Mouse (Mus musculus) neural tube, embryonic 12.5 days (tissue): ENCODE results near the gene Itgam. TPM values are rescaled to one million over a fixed set of nuclear protein-coding genes. Genes with fewer than 3 reads are reported as not detected.
"Not testable (repeated sequence)": the region's sequence is repeated elsewhere in the genome, so short reads cannot be mapped to it uniquely, and the experiment has no call there.

Experiments used
- ATAC-seq: fragments of 200-750 bp; cut with Nextera tagmentation; 2 replicates; pipeline ENCODE4 v1.8.0; 2017; ENCODE audit warnings: low read depth, mild to moderate bottlenecking, moderate TSS enrichment, moderate library complexity; ENCODE audit not compliant: low FRiP score
- H3K27ac ChIP-seq: fragments of 300-500 bp; sonication (generic); 2 replicates; pipeline ENCODE4 v1.5.1; 2016
- H3K27me3 ChIP-seq: fragments of 300-500 bp; sonication (generic); replicated peaks from 2 replicates; pipeline ENCODE4 v1.6.1; 2016; ENCODE audit warnings: mild to moderate bottlenecking
- H3K36me3 ChIP-seq: fragments of 300-500 bp; sonication (generic); 2 replicates; pipeline ENCODE4 v1.6.1; 2016; ENCODE audit warnings: mild to moderate bottlenecking
- H3K4me1 ChIP-seq: fragments of 300-500 bp; sonication (generic); 2 replicates; pipeline ENCODE4 v1.6.1; 2016
- H3K4me2 ChIP-seq: fragments of 300-500 bp; sonication (generic); replicated peaks from 2 replicates; pipeline ENCODE4 v1.6.1; 2016; ENCODE audit warnings: mild to moderate bottlenecking
- H3K4me3 ChIP-seq: fragments of 300-500 bp; sonication (generic); 2 replicates; pipeline ENCODE4 v1.5.1; 2016
- H3K9ac ChIP-seq: fragments of 300-500 bp; sonication (generic); 2 replicates; pipeline ENCODE4 v1.6.1; 2016; ENCODE audit warnings: mild to moderate bottlenecking
- H3K9me3 ChIP-seq: fragments of 300-500 bp; sonication (generic); 2 replicates; pipeline ENCODE4 v1.6.1; 2016; ENCODE audit warnings: mild to moderate bottlenecking
- WGBS: fragments of 180-500 bp; shearing (Covaris S2); methylation state at CpG from one replicate; pipeline ENCODE4 v1.1.7; 2016; 5-methylcytosine and 5-hydroxymethylcytosine counted together
- polyA plus RNA-seq: library from polyadenylated mRNA; unstranded; fragments of >200 nt; fragmentation: Nextera tagmentation; extraction: Ambion mirVana; gene quantifications from 2 replicates; pipeline ENCODE4 v1.2.1, GENCODE M21; 2016

Gene Itgam
- 0.91 and 1.1 TPM in 2 replicates for polyA plus RNA-seq

DNA sequence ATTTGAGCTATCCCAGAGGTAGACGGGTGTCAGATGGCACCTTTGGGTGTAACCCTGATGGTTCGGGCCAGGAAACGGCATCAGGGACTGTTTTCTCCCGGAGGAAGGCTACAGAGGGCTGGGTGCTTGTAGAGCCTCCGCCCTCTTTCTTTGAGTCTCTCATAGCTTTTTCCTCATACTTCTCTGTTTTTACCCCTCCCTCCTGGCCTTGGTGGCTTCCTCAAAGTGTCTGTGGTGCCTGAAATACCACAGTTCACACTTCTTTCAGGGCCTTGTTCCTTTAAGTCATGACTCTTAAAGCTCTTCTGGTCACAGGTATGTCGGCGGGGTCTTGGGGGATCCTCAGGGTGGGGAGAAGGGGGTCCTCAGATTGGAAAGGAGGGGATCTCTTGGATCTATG lies at the start of gene Itgam, which contains the start of gene Gm49368:
Gene Itgam, plus strand, starts transcription at position 185 of the 400 bp plus-strand sequence.
Gene Gm49368, plus strand, starts transcription at position 228 of the 400 bp plus-strand sequence.
- Histone ChIP-seq H3K36me3 (no peaks in the 10 kb centered on the region), H3K9me3 (no peaks in the 10 kb centered on the region), H3K9ac (no peak within 1 kb of the TSS), H3K4me3 (no peak within 1 kb of the TSS), H3K27me3 (no peaks in the 10 kb centered on the region), H3K27ac (no peak within 1 kb of the TSS), H3K4me2 (no peak within 1 kb of the TSS), H3K4me1 (no peaks in the 10 kb centered on the region)
- WGBS = 92% methylated on average over 7 of the region's 7 CpGs
- ATAC-seq = no peak

DNA sequence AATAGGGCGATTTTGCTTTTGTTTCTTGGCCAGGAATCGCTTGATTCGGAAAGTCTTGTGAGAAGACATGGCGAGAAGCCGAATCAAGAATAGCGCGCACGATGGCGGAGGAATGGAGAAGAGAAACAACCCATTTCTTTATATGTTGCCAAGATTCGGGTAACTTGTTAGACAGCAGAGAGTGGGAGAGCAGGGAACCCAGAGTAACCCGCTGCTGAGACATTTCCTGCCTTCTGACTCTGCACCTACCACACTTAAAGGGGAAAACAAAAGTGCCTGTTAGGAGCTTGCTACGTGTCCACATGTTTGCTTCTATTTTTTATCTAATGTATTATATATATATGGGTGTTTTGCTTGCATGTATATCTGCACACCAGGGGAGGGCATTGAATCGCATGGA lies 49.3 kb upstream of the Itgam start:
- H3K27me3 ChIP-seq = 0 out of 2 replicates have a peak, but pooled peaks cover 3% of the 10 kb centered on the region
- WGBS = 94% methylated on average over 13 of the region's 13 CpGs
- H3K4me3 ChIP-seq = no peak overlapping the region
- H3K9me3 ChIP-seq = no peaks in the 10 kb centered on the region
- no peak overlapping the region for H3K27ac ChIP-seq
- no peak overlapping the region for H3K4me2 ChIP-seq
- no peak overlapping the region for H3K9ac ChIP-seq
- H3K4me1 ChIP-seq = no peaks in the 10 kb centered on the region
- no peak for ATAC-seq
- no peaks in the 10 kb centered on the region for H3K36me3 ChIP-seq

DNA sequence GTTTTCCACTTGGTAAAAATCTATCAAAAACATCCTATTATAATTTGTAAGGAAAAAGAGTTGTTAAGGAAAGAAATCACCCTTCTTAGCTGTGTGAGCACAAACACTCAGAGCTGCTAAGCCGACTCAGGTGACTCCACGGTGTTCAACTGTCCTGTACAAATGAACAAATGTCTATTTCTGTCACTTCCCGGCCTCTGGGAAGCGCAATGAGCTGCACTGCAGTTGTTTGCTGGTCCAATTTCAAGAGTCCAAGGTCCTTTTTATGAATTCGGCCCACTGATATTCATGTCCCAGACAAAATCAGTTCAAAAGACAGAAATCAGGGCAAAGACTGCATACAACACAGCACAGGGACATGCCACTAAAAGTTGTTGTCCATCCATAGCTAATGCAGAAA lies 46.3 kb upstream of the Itgam start:
- ATAC-seq, H3K27me3 ChIP-seq, H3K9me3 ChIP-seq, H3K9ac ChIP-seq, H3K27ac ChIP-seq, H3K4me1 ChIP-seq, H3K4me3 ChIP-seq, H3K4me2 ChIP-seq, H3K36me3 ChIP-seq: not testable (repeated sequence)
- WGBS = 87% methylated on average over 5 of the region's 5 CpGs

DNA sequence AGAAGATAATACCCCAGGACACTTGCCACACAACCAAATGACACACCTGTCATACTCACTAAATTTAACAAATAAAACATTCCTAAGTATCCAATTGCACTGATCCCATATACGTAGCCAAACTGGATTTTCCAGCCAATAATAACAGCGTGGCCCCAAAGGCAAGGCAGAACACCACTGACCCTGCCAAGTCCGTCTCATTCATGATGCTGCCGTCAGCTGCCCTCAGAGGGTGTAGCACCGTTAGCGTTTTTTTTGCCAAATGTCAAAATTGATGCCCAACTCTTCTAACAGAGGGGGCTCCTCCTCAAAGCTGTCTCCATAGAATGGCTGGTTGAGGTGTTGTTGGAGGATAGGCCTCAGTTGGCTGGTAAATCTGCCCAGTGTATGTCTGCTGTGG lies 45.8 kb upstream of the Itgam start:
- Histone ChIP-seq H3K9me3 (no peaks in the 10 kb centered on the region), H3K9ac (no peak overlapping the region), H3K27ac (no peak overlapping the region), H3K4me1 (no peaks in the 10 kb centered on the region), H3K27me3 (no peaks in the 10 kb centered on the region), H3K36me3 (no peaks in the 10 kb centered on the region), H3K4me2 (no peak overlapping the region), H3K4me3 (no peak overlapping the region)
- no peak for ATAC-seq
- WGBS = 91% methylated on average over 6 of the region's 6 CpGs

DNA sequence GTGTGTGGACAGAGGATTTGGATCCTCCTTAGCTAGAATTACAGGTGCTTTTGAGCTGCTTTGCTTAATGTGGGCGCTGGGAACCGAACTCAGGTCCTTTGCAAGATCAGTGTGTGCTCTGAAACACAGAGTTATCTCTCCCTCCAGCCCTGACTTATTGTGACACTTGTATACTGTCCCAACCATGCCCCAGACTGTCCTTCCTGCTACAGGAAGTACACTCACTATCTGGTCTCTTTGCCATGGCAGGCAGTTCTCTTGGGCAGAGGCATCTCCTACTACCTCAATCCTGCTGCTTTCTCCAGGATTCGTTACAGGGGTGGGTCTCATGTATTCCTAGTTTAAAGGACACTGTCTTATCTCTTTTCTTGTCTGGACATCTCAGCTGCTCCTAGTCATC lies 44.2 kb upstream of the Itgam start:
- no peaks in the 10 kb centered on the region for H3K4me1 ChIP-seq
- 92% methylated on average over 3 of the region's 3 CpGs for WGBS
- no peaks in the 10 kb centered on the region for H3K9me3 ChIP-seq

DNA sequence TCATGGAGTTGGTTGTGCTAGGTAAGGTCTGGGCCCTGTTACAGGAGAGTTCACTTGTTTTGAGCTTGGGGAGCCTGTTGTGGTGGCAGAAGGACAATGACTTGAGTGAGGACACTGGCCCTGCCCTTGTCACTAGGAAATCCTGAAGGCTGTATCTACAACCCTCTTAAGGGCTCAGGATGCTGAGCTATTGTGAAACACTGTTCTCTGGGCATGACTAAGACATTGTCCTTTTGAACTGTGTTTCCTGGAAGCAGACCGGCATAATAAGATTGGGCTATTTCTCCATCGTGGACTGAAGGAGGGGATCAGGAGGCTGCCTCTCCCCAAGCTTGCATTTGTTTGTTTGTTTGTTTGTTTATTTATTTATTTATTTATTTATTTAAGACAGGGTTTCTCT lies 43.3 kb upstream of the Itgam start:
- Histone ChIP-seq H3K9me3 (no peaks in the 10 kb centered on the region), H3K4me2 (no peak overlapping the region), H3K36me3 (no peaks in the 10 kb centered on the region), H3K4me1 (no peaks in the 10 kb centered on the region), H3K27me3 (no peaks in the 10 kb centered on the region), H3K4me3 (no peak overlapping the region), H3K9ac (no peak overlapping the region), H3K27ac (no peak overlapping the region)
- no peak for ATAC-seq
- WGBS = 82% methylated on average over 2 of the region's 2 CpGs

More for the DNA sequence above, 44.2 kb upstream of the Itgam start:
- no peaks in the 10 kb centered on the region for H3K27me3 ChIP-seq
- H3K27ac ChIP-seq = no peak overlapping the region
- no peak overlapping the region for H3K9ac ChIP-seq
- no peak for ATAC-seq
- H3K4me2 ChIP-seq = no peak overlapping the region
- no peaks in the 10 kb centered on the region for H3K36me3 ChIP-seq
- no peak overlapping the region for H3K4me3 ChIP-seq

DNA sequence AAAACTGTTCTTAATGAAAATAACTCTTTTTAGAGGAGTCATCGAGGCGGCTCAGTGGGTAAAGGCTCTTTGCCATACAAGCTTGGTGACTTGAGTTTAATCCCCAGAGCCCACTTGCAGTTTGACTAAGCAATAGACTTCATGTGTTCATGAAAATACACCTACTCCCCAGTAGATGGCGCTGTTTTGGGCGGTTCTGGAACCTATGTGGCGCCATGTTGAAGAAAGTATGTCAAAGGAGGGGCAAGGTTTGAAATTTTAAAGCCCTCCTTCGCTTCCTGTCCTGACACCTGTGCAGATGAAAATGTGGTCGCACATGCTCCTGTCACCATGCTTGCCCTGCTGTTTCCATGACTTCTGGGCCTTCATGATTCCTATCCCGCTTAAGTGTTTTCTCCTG lies 39.5 kb upstream of the Itgam start:
- H3K27ac ChIP-seq = no peak overlapping the region
- no peak overlapping the region for H3K4me3 ChIP-seq
- H3K4me1 ChIP-seq = no peaks in the 10 kb centered on the region
- H3K27me3 ChIP-seq = no peaks in the 10 kb centered on the region
- no peaks in the 10 kb centered on the region for H3K9me3 ChIP-seq
- no peak overlapping the region for H3K9ac ChIP-seq
- H3K36me3 ChIP-seq = no peaks in the 10 kb centered on the region
- 62% methylated on average over 8 of the region's 8 CpGs for WGBS
- H3K4me2 ChIP-seq = no peak overlapping the region
- no peak for ATAC-seq

DNA sequence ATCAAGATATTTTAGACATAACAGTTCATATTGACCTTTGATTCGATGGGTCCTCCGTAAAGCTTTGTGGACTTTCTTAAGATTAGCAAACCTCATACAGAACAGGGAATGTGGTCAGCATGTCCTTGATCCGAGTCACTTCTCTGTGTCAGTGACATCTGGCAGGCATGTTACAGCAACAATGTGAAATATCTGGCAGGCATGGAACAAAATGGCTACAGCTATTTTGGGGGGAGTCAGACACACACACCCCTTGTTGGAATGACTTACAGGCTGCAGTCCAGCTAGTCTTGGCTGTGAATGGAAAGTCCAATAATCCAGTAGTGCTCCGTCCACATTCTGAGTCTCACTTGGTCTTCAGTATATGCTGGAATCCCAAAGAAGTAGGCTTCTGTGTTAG lies 38.9 kb upstream of the Itgam start:
- Histone ChIP-seq H3K4me2 (no peak overlapping the region), H3K9ac (no peak overlapping the region), H3K27me3 (no peaks in the 10 kb centered on the region), H3K4me3 (no peak overlapping the region), H3K36me3 (no peaks in the 10 kb centered on the region), H3K4me1 (no peaks in the 10 kb centered on the region), H3K27ac (no peak overlapping the region), H3K9me3 (no peaks in the 10 kb centered on the region)
- WGBS = 95% methylated on average over 4 of the region's 4 CpGs
- no peak for ATAC-seq

DNA sequence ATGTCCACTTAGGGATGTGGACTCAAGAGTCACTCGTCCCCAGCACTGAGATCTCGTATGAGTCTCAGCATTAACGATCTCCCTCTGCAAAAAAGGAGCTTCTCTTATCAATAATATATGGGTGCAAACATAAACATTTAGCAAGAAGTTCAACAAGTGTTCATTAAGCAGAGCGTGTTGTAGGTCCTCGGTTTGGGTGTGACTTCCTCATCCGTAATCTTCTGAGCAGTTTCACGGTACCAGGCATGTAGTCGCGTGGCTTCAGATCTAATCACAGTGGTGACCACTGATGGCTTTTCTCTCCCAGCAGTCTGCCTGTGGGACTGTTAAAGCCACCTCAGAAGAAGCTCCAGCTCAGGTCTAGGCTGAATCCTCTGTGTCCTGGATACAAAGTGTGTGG lies 38.1 kb upstream of the Itgam start:
- WGBS = 94% methylated on average over 9 of the region's 9 CpGs
- Histone ChIP-seq H3K4me1 (no peaks in the 10 kb centered on the region), H3K4me3 (no peak overlapping the region), H3K9me3 (no peaks in the 10 kb centered on the region), H3K36me3 (no peaks in the 10 kb centered on the region), H3K27me3 (no peaks in the 10 kb centered on the region), H3K4me2 (no peak overlapping the region), H3K9ac (no peak overlapping the region), H3K27ac (no peak overlapping the region)
- ATAC-seq = no peak

DNA sequence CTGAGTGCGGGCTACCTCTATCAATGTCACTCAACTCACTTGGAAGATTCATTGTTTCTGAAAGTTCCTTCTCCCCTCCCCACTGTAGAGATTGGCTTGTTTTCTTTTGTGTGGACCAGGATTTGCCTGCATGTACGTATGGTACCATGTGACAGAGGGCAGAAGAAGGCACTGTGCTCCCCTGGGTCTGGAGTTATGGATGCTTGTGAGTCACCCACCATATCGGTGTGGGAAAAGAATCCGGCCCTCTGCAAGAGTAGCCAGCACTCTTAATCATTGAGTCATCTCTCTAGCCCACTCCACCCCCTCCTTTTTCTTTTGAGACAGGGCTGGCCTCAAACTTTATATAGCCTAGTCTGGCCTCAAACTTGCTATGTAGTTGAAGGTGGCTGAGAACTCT lies 37.5 kb upstream of the Itgam start:
- Histone ChIP-seq H3K4me3 (no peak overlapping the region), H3K4me2 (no peak overlapping the region), H3K27ac (no peak overlapping the region), H3K4me1 (no peaks in the 10 kb centered on the region), H3K9me3 (no peaks in the 10 kb centered on the region), H3K27me3 (no peaks in the 10 kb centered on the region), H3K36me3 (no peaks in the 10 kb centered on the region), H3K9ac (no peak overlapping the region)
- WGBS = 85% methylated on average over 4 of the region's 4 CpGs
- no peak for ATAC-seq

DNA sequence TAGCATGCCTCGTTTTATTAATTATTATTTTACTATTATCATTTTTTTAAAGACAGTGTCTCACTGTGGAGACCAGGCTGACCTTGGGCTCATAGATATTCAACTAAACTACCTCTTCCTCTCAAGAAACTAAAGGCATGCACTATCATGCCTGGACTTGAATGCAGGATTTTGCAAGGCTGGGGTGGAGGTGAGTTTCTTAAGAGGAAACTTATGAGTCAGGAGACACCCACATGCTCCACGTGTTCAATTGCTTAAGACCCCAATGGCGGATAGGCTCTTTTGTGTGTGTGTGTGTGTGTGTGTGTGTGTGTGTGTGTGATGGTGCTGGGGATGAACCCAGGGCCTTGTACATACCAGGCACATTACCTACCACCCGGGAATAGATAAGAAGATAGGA lies 37.1 kb upstream of the Itgam start:
- no peaks in the 10 kb centered on the region for H3K4me1 ChIP-seq
- ATAC-seq = no peak
- H3K4me2 ChIP-seq = no peak overlapping the region
- no peaks in the 10 kb centered on the region for H3K36me3 ChIP-seq
- H3K4me3 ChIP-seq = no peak overlapping the region
- H3K9ac ChIP-seq = no peak overlapping the region
- 83% methylated on average over 4 of the region's 4 CpGs for WGBS
- H3K9me3 ChIP-seq = no peaks in the 10 kb centered on the region
- no peak overlapping the region for H3K27ac ChIP-seq
- no peaks in the 10 kb centered on the region for H3K27me3 ChIP-seq

DNA sequence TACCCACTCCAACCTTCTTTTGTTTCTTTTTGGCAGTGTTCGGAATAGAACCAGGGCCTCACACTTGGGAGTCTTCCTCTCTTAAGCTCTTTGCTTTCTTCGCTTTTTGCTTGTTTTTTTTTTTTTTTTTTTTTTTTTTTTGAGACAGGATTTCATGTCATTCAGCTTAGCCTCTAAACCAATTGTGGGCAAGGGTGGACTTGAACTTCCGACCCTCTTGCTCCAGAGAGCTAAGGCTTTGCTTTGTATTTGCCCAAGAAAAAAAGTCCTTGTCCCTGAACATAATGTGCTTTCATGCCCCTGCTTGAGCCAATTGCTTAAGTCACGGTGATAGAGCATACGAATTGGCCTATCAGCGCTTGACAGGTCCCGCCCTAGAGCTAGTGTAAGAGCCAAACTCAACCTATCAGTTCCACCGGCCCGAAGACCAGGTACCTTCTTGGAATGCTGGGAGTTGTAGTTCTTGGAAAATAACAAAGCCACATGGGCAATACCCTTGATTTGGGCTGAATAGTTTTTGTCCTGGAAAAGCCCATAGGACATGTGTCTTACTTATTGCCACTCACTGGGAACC lies 30.9 kb upstream of the Itgam start:
- Histone ChIP-seq H3K4me3 (no peak overlapping the region), H3K27ac (no peak overlapping the region), H3K27me3 (no peaks in the 10 kb centered on the region), H3K9me3 (no peaks in the 10 kb centered on the region), H3K36me3 (no peaks in the 10 kb centered on the region), H3K4me1 (no peaks in the 10 kb centered on the region), H3K9ac (no peak overlapping the region), H3K4me2 (no peak overlapping the region)
- ATAC-seq = no peak
- WGBS = 37% methylated on average over 9 of the region's 9 CpGs

DNA sequence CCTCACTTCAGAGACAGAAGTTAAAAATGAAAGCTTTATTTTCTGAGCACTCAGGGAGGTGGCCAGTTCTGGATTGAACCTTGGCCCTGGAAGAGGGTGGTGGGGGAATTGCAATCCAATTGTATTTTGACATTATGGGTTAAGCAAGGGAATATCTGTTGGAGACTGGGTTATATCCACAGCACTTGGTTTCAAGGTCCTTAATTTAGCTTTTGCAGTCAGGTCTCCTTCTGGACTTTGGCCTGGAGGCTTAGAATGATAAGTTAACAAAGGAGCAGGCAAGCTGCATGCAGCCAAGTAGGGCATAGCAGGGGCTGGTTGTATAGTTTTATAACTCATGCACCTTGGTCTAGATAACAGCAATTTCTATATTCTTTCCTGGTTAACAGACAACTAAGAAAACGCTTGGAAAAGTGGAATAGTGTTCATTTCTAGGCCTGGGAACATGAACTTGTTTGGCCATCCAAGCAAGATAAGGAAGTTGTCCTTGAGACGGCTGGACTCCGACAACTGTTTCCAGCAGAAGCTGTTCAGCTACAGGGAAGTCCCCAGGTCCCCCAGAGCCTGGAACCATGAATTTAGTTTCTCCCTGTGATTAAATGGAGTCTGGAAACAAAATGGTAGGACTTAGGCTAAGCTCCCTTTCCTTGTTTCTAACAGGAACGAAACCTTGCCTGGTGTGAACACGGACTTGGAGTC lies 30.0 kb upstream of the Itgam start:
- WGBS = 92% methylated on average over 5 of the region's 5 CpGs
- Histone ChIP-seq H3K36me3 (no peaks in the 10 kb centered on the region), H3K4me2 (no peak overlapping the region), H3K4me1 (no peaks in the 10 kb centered on the region), H3K4me3 (no peak overlapping the region), H3K9ac (no peak overlapping the region), H3K9me3 (no peaks in the 10 kb centered on the region), H3K27me3 (no peaks in the 10 kb centered on the region), H3K27ac (no peak overlapping the region)
- ATAC-seq = no peak
